Mouse (Mus musculus) ES-Bruce4 (cell line): ENCODE data around the gene Pin1.

Source experiments
- CTCF ChIP-seq: IDR thresholded peaks from one replicate; pipeline ENCODE4 v1.8.1; 2011; ENCODE audit warnings: low read depth, low read length
- POLR2A ChIP-seq: IDR thresholded peaks from one replicate; pipeline ENCODE4 v1.8.1; 2011; ENCODE audit warnings: low read length; ENCODE audit not compliant: insufficient read depth

DNA sequence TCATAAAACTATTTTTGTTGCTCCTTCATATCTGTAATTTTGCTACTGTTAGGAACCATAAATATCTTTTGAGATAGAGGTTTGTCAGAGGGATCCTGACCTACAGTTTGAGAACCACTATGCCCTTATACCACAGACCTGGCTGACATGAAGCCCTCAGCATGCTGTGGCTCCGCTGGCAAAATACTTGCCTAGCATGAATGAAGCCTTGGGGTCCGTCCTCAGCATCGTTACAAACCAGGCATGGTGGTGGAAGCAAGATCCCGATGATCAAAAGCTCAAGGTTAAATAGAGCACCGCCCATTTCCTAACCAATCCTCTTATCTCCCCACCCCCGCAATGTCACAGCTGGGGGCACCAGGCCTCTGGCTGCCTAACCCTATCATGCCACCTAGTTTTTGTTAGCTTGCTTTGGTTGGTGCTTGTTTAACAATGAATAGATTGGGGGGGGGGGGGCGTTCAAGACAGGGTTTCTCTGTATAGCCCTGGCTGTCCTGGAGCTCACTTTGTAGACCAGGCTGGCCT is 14.7 kb downstream of the Pin1 start:
- no peak for TF ChIP-seq CTCF
- no peak for TF ChIP-seq POLR2A
